Mouse (Mus musculus) mature B cell (primary cell): ENCODE results near the gene Cops7a.

Experiments
- in situ Hi-C: fragments of 300-500 bp; cut with MboI; formaldehyde crosslinking; loops from 2 replicates; pipeline ENCODE4 v1.14.3; 2019

The Cops7a gene

DNA sequence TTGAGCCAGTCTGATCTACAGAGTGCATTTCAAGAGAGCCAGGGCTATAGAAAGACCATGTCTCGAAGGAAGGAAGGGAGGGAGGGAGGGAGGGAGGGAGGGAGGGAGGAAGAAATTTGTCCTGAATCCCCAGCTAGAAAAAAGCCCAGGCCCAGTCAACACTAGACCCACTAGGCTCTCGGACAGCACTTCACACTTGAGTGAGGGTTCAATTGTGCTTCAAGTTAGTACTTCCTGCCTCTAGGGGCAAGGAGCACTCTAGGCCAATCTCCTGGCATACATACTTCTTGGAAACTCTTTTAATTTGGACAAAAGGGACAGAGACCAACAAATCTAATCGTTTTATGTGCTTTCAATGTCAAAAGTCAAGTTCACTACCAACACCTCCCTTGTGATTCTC lies 7.2 kb downstream of the Cops7a start:
- in situ Hi-C loops: no loop called here

DNA sequence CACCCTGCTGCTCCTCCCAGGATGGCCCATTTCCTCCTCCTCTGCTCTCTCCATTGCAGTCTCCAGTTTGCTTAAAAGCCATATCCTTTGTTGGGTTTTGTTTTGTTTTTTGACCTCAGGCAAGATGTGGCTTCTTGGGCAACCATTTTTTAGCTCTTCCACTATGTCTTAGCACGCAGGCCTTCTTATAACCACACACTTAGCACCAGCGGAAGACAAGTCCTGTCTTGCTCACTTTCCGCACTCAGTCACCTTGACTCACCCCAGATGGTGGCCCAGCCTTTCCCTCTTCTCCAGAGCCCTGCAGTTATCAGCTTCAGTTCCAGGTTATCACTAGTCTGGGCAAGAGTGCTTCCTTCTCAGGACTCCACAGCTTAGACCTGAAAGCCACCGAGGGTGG lies 10.1 kb downstream of the Cops7a start:
- in situ Hi-C loops: no loop called here

DNA sequence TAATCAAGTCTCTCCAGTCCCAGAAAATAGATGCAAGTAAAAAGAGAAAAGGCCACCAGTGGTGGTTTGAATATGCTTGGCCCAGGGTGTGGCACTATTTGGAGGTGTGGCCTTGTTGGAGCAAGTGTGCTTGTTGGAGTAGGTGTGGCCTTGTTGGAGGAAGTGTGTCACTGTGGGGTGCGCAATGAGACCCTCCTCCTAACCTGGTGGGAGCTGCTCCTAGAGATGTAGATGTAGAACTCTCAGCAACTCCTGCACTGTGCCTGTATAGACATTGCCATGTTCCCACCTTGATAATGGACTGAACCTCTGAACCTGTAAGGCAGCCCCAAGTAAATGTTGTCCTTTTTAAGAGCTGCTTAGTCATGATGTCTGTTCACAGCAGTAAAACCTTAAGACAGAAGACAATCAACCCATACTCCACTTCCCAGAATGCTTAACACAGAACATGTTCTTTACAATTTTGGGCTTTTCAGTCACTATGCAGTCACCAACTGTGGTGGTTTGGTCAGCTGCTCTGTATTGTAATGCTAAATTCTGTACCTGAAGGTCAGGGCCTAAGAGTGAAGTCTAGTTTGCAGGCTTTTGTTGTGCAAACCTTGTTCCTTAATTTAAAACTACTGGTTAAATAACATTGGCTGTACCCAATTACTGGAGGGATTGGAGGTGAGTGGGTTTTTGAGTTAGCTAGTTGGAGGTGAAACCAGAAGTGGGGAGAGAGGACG lies 11.2 kb downstream of the Cops7a start:
- in situ Hi-C loops: no loop called here

DNA sequence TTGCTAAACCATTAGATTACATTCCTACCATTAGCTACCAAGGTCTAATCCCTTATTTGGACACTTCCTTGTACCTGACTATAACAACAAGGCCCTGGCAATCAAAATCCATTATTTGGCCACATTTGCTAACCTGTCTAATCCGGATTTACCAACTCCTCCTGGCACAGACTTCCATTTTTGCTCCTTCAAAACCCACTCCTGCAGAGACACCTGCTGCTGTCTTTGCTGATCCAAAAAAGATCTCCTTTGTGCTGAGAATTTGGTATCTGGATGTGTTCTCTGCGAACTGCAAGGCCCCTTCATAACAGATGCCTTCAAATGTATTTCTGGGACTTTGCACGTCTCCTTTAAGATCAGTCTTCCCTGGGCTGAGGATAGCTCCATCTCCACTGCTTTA lies 21.8 kb downstream of the Cops7a start:
- in situ Hi-C loops: no loop called here

DNA sequence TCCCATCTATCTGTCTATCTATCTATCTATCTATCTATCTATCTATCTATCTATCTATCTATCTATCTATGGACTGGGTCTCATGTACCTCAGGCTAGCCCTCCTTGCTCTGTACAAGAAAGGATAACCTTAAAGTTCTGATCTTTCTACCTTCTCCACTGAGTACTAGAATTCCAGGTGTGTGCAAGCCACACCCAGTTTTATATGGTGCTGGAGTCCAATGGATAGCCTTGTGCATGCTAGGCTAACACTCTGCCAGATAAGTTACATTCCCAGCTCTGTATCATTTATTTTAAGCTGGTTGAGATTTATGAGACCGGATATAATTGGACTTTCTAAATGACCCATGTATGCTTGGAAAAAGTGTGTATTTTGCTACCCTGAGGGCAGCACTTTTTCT lies 23.7 kb downstream of the Cops7a start:
- in situ Hi-C loops: no loop called here

DNA sequence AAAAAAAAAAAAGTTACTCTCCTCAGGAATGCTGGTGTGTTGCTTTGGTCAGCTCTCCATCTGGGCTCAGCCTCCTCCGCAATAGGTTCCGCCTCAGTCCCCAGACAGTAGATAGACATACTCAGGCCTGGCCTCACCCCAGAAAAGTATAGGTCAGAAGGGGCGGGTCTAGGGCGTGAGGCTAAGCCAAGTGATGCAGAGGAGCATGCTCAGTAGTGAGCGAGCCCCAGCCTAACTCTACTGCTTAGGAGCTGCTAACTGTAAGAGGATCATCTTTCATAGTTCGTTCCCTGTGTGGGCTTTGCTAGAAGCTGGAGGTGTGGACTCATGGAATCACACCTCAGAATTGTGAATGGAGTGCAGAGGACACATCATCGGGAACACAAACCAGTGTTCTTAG lies 26.8 kb downstream of the Cops7a start:
- in situ Hi-C loops: no loop called here

DNA sequence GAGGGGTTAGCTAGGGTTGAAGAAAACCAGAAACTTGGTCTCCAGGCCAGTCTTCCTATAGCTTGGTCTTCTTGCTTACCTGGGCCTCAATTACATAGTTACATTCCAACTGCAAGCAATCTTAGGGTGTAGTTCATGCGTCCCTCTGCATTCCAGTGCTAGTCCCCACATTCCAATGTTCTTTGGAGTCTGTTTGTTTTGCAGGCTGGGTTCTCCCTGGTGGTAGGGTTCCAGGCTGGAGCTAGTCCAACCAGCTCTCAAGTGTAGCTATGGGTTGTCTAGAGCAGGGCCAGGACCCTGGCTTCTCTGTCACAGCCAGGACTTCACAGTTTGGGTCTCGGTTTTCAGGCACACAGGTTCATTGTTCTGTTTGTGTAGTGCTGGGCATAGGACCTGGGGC lies 27.8 kb downstream of the Cops7a start:
- in situ Hi-C loops: no loop called here

DNA sequence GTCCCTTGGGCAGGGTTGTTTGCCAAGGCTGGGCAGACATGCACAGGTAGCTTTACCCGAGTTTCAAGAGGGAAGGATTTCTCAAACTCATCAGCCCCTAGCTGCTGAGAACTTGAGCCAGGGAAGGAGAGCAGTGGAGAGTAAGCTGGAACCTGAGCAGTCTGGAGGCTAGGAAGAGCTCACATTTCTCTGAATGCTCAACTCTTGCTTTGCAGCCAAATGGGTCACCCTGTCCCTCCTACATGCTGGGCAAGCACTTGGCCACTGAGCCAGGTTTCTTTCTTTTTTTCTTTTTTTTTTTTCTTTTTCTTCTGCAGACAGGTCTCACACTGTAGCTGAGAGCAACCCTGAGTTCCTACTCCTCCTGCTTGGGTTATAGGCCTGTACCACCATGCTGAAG lies 28.7 kb downstream of the Cops7a start:
- in situ Hi-C loops: no loop called here

DNA sequence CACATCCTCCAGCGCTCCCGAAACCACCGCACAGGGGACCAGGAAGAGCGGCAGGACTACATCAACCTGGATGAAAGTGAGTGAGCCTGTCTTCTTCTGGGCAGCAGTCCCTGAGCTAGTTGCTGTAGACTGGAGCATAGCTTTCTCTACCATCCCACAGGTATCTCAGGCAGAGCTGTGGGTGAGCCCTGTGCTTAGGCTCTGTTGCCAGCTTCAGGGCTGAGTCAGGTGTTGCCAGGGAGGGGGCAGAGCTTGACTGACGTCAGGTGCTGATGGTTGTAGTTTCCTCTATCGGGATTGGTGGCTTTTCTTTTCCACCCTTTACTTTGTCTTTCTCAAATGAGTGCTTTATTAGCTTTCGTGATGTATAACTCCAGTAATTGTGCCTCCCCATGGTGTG lies 30.7 kb downstream of the Cops7a start:
- in situ Hi-C loops: no loop called here

DNA sequence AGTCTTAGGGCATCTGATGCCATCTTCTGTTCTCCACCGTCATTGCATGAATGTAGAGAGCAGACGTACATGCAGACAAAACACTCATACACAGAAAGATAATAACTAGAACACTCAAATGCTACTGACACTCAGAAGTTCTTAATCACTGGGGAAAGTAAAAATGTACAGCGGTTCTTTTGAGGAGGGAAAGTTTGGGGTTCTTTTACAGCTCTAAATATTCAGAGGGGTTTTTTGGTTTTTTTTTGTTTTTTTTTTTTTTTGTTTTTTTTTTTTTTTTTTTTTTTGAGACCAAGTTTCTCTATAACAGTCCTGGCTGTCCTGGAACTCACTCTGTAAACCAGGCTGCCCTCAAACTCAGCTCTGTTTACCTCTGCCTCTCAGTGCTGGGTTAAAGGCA lies 32.2 kb downstream of the Cops7a start:
- in situ Hi-C loops: no loop called here

DNA sequence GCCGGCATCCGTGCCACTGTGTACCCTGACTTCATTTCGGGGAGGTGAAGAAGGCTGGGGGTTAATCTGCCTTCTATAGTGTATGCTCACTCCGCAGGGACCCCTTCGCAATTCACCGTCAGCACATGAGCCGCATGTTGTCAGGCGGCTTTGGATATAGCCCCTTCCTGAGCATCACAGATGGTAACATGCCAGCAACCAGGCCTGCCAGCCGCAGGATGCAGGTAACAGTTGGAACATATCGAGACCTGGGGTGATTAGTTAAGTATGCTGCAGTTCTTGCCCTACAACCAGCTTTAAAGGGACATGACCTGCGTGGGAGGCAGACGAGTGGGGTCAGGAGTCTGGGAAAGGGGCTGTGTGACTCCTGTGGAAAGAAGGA lies 33.0 kb downstream of the Cops7a start:
- in situ Hi-C loops: no loop called here

DNA sequence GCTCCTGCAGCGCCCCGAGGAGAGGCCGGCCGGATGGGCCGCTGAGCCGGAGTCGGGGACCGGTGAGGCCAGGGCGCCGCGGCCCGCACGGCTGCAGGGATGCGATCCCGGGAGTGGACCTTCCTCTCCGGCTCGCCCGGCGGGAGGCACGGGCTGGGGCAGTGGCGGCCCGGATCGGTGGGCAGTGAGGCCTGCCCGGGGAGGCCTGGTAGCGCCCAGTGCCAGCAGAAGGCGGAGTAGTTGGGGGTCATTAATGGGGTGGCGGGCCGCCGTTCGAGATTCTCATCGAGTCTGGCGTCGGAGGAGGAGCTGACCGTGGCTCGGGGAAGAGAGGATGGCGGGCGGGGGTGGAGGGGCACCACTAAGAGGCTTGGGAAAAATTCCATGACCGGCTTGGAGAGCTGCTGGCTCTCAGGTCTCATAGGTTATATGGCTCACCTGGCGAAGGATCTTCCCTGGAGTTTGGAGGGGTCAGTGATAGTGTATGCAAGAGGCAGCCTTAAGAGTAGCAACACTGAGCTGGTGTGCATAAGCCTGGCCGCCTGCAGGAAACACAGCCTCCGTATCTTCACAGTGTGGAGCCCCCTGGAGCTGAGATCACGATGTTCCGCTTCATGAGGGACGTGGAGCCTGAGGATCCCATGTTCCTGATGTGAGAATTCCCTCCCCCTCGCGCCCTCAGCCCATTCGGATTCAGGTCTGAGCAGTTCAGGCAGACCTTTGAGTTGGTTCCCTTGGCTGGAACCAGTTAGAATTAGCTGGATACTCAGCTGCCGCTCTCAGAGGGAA lies 33.6 kb downstream of the Cops7a start:
- in situ Hi-C loops: no loop called here

DNA sequence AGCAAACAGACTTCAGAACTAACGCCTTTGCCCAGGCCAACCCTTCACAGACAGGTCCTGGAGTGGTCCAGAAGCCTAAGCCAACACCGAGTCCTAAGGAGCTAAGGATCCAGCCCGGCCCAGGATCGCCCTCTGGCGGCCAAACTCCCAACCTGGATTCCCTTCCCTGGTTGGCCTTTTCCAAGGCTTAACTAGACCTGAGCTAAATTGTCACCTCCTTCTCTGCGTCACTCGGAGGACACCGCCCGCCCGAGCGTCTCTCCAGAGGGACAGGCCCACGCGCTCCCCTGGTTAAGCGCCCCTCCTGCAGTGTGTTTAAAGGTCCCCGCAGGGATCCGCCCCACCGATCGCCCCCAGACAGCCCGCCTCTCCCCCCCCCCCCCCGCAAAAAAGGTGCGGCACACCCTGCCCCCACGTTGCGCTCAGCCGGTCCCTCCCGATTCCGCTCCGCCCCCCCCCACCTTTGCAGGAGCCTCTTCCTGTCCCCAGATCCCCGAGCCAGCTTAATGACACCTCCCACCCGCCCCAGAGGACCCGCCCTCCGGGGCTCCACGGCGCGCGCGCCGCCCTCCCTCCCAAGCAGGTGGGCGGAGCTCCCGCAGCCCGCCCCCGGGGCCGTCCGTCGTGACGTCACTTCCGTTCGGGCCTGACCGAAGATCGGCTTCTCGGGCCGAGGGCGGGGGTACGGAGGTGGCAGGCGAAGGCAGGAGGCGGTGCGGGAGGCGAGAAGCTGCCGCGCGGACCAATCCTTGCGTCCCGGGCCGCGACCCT lies 34.4 kb downstream of the Cops7a start, which contains the start of gene Mlf2:
TSS of gene Mlf2 (plus strand) at position 633 of the 771 bp plus-strand sequence.
- in situ Hi-C loops: no loop called here

DNA sequence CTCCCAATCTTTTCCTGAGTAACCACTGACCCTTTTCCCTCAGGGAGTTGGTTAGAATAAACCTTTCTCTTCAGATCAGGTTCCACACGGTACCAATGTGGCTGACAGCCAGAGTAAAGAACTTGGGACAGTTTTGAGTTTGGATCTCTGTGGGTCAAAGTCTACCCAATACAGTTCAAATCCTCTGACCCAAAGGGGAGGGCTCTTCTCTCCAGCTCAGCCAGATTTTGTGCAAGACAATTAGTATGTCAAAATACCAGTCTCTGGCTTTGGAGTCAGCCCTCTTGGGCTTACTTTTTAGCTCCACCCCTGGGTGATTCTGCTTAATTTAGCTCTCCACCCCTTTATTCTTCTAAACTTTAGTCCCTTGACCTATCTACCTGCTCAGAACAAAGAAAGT lies 35.1 kb downstream of the Cops7a start:
- in situ Hi-C loops: no loop called here

DNA sequence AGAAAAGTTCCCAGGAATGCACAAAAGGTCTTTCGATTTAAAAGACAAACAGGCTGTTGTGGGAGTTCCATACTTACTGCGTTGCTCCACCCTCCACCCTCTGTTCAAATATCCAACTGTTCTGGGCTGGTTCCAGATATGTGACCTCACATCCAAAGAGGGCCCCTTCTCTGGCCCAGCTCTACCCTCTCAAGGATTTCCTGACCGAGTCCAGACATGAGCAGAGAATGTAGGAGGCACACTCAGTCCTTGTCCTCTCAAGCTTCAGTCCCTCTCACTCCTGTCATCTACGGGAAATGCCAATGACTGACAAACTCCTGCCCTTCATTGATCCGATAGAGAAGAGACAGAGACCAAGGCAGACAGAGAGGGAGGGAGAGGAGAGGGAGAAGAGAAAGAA lies 39.4 kb downstream of the Cops7a start:
- in situ Hi-C loops: no loop called here

DNA sequence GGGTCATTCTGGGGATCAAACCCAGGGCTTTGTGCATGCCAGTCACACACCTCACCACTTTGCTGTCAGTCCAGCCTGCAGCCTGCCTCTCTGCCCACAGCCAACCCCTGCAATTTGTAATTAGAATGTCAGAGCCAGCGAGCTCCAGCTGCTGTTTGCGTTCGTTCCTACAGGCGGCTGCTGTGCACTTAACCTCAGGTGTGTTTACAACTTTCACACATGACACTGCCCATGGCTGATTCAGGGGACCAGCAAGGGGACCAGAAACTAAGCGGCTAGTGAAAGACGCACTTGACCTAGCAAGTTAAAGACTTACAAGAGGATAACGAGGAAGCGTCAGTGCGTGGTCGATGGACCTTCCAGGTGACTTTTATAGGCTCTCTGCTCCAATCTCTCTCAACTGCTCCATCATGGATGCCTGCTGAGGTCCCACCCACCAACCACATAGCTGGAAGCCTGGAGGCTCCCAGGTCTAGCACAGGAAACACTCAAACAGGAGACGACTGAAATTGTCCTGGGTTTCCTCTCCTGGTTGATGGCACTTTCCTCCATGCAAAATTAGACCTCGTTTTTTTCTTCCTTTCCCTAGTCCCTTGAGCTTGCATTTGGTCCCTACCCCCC lies 40.1 kb downstream of the Cops7a start:
- in situ Hi-C loops: no loop called here

DNA sequence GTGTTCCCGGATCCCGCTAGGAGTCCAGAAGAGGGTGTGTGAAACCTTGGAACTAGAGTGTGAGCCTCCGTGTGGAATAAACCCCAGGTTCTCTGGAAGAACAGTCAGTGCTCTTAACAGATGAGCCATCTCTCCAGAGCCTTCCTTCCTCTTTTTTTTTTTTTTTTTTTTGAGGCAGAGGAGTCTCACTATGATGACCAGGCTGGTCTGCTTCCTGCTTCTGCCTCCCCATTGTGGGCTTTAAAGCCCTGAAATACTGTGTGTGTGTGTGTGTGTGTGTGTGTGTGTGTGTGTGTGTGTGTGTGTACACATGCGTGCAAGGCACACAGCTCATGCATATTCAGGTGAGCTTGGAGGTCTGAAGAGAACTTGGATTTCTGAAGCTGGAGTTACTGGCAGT lies 43.8 kb downstream of the Cops7a start:
- in situ Hi-C loops: no loop called here

DNA sequence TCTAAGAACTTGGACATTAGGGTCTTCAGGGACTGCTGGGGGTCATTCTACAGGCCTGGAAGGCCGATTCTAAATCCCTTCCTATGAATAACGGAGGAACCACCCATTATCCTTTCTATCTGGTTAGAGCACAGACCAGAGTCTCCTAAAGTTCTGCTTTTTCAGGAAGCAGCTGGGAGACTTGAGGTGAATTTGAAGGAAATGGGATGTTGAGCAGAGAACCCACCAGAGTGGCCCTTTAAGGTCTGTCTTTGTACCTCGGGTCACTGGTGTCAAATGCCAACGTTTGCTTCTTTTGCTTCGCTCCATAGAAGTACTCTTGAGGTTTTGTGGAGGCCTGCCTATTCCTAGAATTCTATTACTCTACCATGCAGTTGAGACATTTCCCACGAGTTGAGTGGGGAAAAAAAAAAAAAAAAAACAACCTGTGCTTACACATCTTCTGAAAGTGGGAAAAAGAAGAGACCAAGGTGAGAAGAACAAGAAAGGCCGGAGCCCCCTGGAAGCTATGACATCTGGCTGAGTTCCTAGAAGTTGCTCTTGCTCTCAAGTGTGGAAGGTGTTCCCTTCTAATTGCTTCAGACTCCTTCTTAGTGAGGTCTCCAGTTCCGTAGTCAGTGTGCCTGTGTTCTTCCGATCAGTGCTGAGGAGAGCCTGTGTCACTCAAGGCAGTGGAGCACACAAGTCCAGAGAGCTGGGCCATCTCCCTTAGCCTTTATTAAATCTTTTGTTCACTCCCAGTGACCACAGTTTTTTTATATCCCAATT lies 44.8 kb downstream of the Cops7a start:
- in situ Hi-C loops: no loop called here

DNA sequence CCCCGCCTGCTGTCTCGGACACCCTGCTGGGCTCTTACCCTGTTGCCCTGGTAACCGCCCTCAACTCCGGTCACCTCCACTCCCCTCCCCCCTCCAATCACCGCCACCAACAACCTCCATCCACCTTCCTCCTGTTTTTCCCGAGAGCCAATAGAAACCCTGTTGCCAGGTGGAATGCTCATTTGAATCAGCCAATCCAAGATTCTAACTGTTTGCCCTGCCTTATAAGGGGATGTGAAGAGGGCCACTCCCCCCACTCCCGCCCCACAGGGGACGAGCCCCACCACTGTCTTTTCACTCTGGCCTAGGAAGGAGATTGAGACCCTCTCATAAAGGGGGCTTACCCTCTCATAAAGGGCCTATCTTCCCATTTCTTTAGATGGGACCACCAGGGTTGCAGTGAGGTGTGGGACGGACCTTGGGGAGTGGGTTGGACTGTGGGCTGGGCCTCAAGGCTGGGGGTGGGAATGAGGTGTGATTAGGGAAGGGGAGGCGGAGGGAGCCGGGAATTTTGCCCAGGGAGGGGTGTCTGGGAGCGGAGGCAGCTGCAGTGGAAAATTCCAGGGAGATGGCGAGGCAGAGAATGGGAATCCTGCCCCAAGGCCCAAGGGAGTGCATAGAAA lies 45.5 kb downstream of the Cops7a start, which contains the start of gene Ptms:
TSS of gene Ptms (minus strand) at position 409 of the 623 bp plus-strand sequence.
- in situ Hi-C loops: no loop called here

DNA sequence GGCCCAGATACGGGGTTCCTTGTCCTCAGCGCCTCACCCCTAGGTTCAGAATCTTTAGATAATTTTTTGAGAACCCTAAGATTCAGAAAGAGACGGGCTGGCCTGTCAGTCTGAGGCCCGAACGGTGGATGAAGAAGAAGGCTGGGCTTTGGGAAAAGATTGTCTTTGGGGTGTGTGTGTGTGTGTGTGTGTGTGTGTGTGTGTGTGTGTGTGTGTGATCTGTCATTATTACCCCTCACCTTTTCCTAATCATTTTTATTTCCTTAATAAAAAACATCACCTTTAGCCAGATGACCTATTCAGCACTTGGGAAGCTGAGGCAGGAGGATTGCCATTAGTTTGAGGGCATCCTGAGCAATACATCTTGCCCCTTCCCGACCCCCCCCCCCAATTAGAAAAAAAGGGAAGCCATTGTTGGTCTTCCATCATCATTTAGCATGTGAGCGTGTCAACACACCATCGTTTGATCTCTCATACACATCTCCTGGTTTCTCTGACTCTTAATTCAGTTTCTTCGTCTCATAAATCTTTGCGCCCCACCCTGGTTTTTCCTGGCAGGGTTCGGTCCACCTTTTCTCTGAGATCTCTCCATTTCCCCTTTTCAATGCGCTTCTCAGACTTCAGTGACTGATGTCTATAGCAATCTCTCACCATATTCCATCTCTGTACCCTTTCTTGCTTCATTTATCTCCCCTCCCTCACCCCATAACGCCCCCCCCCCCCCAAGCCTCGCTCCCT lies 46.3 kb downstream of the Cops7a start:
- in situ Hi-C loops: no loop called here
